Mouse (Mus musculus): ENCODE results near the gene Slc27a2.
"Not testable (repeated sequence)": the region's sequence is repeated elsewhere in the genome, so short reads cannot be mapped to it uniquely, and the experiment has no call there.

Gene Slc27a2

GRCm38 (mm10) chr2:126606688-126607062 lies 54.5 kb downstream of the Slc27a2 start:
- DNase-seq = no peak

- no peak for DNase-seq
These were observed 55.5 kb downstream of the Slc27a2 start for GRCm38 (mm10) chr2:126607553-126608203.

- DNase-seq = not testable (repeated sequence)
These were observed 57.4 kb downstream of the Slc27a2 start for GRCm38 (mm10) chr2:126609600-126609999.

- DNase-seq = no peak
These were observed 63.1 kb downstream of the Slc27a2 start for GRCm38 (mm10) chr2:126615355-126615754.

- no peak for DNase-seq
These were observed 66.4 kb downstream of the Slc27a2 start for GRCm38 (mm10) chr2:126618470-126619179.

GRCm38 (mm10) chr2:126619249-126619704 lies 67.1 kb downstream of the Slc27a2 start, which contains the start of gene Hdc:
Hdc (minus strand) TSS chr2:126619299.
- DNase-seq = no peak

GRCm38 (mm10) chr2:126622455-126622854 lies 70.2 kb downstream of the Slc27a2 start:
- DNase-seq = no peak

GRCm38 (mm10) chr2:126623138-126623537 lies 70.9 kb downstream of the Slc27a2 start:
- DNase-seq = no peak

GRCm38 (mm10) chr2:126628455-126628995 lies 76.3 kb downstream of the Slc27a2 start:
- DNase-seq = no peak

- no peak for DNase-seq
These were observed 81.0 kb downstream of the Slc27a2 start for GRCm38 (mm10) chr2:126633165-126633564.

GRCm38 (mm10) chr2:126635939-126636823 lies 84.0 kb downstream of the Slc27a2 start:
- no peak for DNase-seq

Measured in thymus, postnatal 25 days (tissue).